Mouse (Mus musculus): ENCODE results near the gene Gns.

GRCm38 (mm10) chr10:121386347-121386746 is 21.5 kb downstream of the Gns start:
- TF ChIP-seq CHD2 (IDR thresholded peaks at IDR 0.05; ENCODE audit: low read depth, low read length) (no peak), ZNF384 (IDR thresholded peaks at IDR 0.05; ENCODE audit: low read depth, low read length) (no peak), ZC3H11A (IDR thresholded peaks at IDR 0.05; ENCODE audit: borderline replicate concordance, low read depth, low read length) (no peak), MAFK (IDR thresholded peaks at IDR 0.05; ENCODE audit: insufficient read depth, low read depth, low read length) (no peak), HCFC1 (IDR thresholded peaks at IDR 0.05; ENCODE audit: borderline replicate concordance, insufficient read depth, low read length) (no peak)
